Mouse (Mus musculus): Measurements from ENCODE around the gene Nars2.

DNA sequence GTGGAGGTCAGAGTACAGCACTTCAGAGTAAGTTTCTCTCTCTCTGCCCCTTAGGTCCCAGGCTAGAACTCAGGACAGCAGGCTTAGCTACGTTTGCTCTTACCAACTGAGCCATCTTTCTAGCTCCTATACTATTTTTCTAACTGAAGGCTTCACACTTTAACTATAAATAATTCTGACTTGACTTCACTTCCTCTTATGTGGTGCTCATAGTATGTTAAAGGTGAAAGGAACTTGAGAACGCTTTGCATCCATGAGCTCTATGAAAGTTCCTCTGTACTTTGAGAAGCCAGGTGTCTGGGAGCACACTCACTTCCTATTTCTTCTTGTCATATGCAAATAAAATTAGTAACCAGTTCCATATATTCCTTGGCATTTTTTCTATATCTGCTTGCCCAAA lies 109.7 kb downstream of the Nars2 start:
- TF ChIP-seq CTCF (IDR thresholded peaks at IDR 0.05; ENCODE audit: control insufficient read depth, insufficient read depth, low read length) = no peak
- no peak for TF ChIP-seq POLR2A (IDR thresholded peaks at IDR 0.05; ENCODE audit: borderline replicate concordance, control insufficient read depth, low read depth, low read length)
